ENCODE assay signal across 30 mouse cellular contexts in genomic region chr9:70665372-70666145, GRCm38 (mm10). TPM values are rescaled to one million over a fixed set of nuclear protein-coding genes. Genes with fewer than 3 reads are reported as not detected.
DNase-seq lines count a peak whose midpoint lies in the region; ATAC-seq and TF ChIP-seq lines count a peak whose summit lies in the region.
"Had no signal": no experiment of that assay in that cellular context is flagged by ENCODE, and none has a peak within 500 bp of the region (broad histone marks: within the 10 kb centered on the region; RNA-seq: fewer than 3 reads in every experiment).

No protein-coding gene starts in this region.

- no peaks in the 10 kb centered on the region; the same call in 1 of the 2 replicates for H3K36me3 ChIP-seq in liver, embryonic 13.5 days
- no peaks in the 10 kb centered on the region for H3K36me3 ChIP-seq in liver, embryonic 11.5 days (ENCODE audit: control insufficient read depth, insufficient read depth, low read length)
- no peaks in the 10 kb centered on the region for H3K36me3 ChIP-seq in forebrain, postnatal 0 days (ENCODE audit: insufficient read depth)
- H3K36me3 ChIP-seq: embryonic facial prominence, embryonic 13.5 days; heart, embryonic 12.5 days; hindbrain, embryonic 12.5 days; limb, embryonic 13.5 days; midbrain, embryonic 10.5 days; neural tube, embryonic 15.5 days; stomach, embryonic 15.5 days had no signal

- TF ChIP-seq POLR2A in cerebellum, adult 2 months (IDR thresholded peaks at IDR 0.05; ENCODE audit: borderline replicate concordance, insufficient read depth, low read length) = peak; percentile 22; the same call in 1 of the 2 replicates

- peak overlapping the region; percentile 4 for H3K27ac ChIP-seq in liver, embryonic 13.5 days
- no peak overlapping the region for H3K27ac ChIP-seq in liver, embryonic 11.5 days (ENCODE audit: low read depth, low read length)
- H3K27ac ChIP-seq in cerebellum, adult 2 months (ENCODE audit: insufficient read depth, low read length) = peak overlapping the region; percentile 98
- H3K27ac ChIP-seq in forebrain, postnatal 0 days (ENCODE audit: low read depth, low read length) = no peak overlapping the region
- H3K27ac ChIP-seq: embryonic facial prominence, embryonic 13.5 days; forebrain, embryonic 13.5 days; hindbrain, embryonic 12.5 days; layer of hippocampus, adult 2 months; limb, embryonic 13.5 days; midbrain, embryonic 10.5 days; neural tube, embryonic 15.5 days; stomach, embryonic 15.5 days had no signal

- no peaks in the 10 kb centered on the region for H3K27me3 ChIP-seq in liver, embryonic 13.5 days
- H3K27me3 ChIP-seq in liver, embryonic 11.5 days (replicated peaks; ENCODE audit: control insufficient read depth, insufficient read depth, low read length) = no peaks in the 10 kb centered on the region
- H3K27me3 ChIP-seq in cerebellum, adult 2 months (ENCODE audit: control insufficient read depth, insufficient read depth, low read length) = no peaks in the 10 kb centered on the region
- H3K27me3 ChIP-seq in forebrain, postnatal 0 days (ENCODE audit: insufficient read depth, low read length) = no peaks in the 10 kb centered on the region
- H3K27me3 ChIP-seq: CH12.LX; embryonic facial prominence, embryonic 13.5 days; forebrain, embryonic 13.5 days; heart, embryonic 12.5 days; hindbrain, embryonic 12.5 days; limb, embryonic 13.5 days; neural tube, embryonic 15.5 days; stomach, embryonic 15.5 days had no signal

- WGBS in liver, embryonic 13.5 days (ENCODE audit: insufficient replicate concordance) = 65% methylated on average over 16 of the region's 16 CpGs
- 70% methylated on average over 16 of the region's 16 CpGs for WGBS in liver, embryonic 11.5 days
- 11% methylated on average over 16 of the region's 16 CpGs for WGBS in cerebellum, adult 2 months
- WGBS in forebrain, postnatal 0 days = 75% methylated on average over 16 of the region's 16 CpGs

- DNase-seq in liver, embryonic 13.5 days = no peak
- DNase-seq in liver, embryonic 11.5 days (ENCODE audit: low spot score) = no peak
- DNase-seq in ZHBTc4 (ENCODE audit: low read depth, low spot score) = peak; percentile 38
- DNase-seq in cerebellum, adult 2 months = peak; percentile 96 to 98
- DNase-seq in cerebellum, postnatal 25 days = peak; percentile 95
- no peak for DNase-seq in gastrocnemius, postnatal 14 days
- no peak for DNase-seq in forebrain, postnatal 0 days
- no peak for DNase-seq in right cerebral cortex, adult 18-20 months
- DNase-seq: adrenal gland, postnatal 14 days; embryo, embryonic 11 days; gastrocnemius, postnatal 10 days; heart, adult 18-20 months; heart, postnatal 10 days; kidney, adult 2 months; kidney, postnatal 14 days; layer of hippocampus, postnatal 36 days; lung, adult 18-20 months; lung, postnatal 10 days; thymus, postnatal 25 days had no signal

- TF ChIP-seq CTCF in cerebellum, adult 2 months (IDR thresholded peaks at IDR 0.05; ENCODE audit: borderline replicate concordance, insufficient read depth, low read depth, low read length) = no peak; the same call in 1 of the 2 replicates
- TF ChIP-seq CTCF in forebrain, postnatal 0 days (IDR thresholded peaks at IDR 0.05; ENCODE audit: low read depth) = no peak

- no peak overlapping the region for H3K4me2 ChIP-seq in liver, embryonic 13.5 days
- no peak overlapping the region for H3K4me2 ChIP-seq in liver, embryonic 11.5 days
- no peak overlapping the region for H3K4me2 ChIP-seq in forebrain, postnatal 0 days (ENCODE audit: low read depth)
- H3K4me2 ChIP-seq: embryonic facial prominence, embryonic 13.5 days; forebrain, embryonic 13.5 days; heart, embryonic 12.5 days; hindbrain, embryonic 12.5 days; limb, embryonic 13.5 days; neural tube, embryonic 15.5 days; stomach, embryonic 15.5 days had no signal

- H3K4me1 ChIP-seq in liver, embryonic 13.5 days (replicated peaks) = peaks cover 46% of the 10 kb centered on the region
- H3K4me1 ChIP-seq in liver, embryonic 11.5 days (replicated peaks; ENCODE audit: control insufficient read depth, insufficient read depth, low read length) = peaks cover 10% of the 10 kb centered on the region
- H3K4me1 ChIP-seq in cerebellum, adult 2 months (ENCODE audit: control insufficient read depth, insufficient read depth, low read length) = peaks cover 20% of the 10 kb centered on the region
- H3K4me1 ChIP-seq in forebrain, postnatal 0 days (ENCODE audit: insufficient read depth) = no peaks in the 10 kb centered on the region
- H3K4me1 ChIP-seq: embryonic facial prominence, embryonic 13.5 days; forebrain, embryonic 13.5 days; hindbrain, embryonic 12.5 days; limb, embryonic 13.5 days; midbrain, embryonic 10.5 days; neural tube, embryonic 15.5 days; stomach, embryonic 15.5 days had no signal

- no peak for ATAC-seq in liver, embryonic 13.5 days (ENCODE audit: low read depth)
- ATAC-seq in liver, embryonic 11.5 days (replicated peaks; ENCODE audit: low FRiP score) = no peak
- no peak for ATAC-seq in forebrain, postnatal 0 days
- ATAC-seq: forebrain, embryonic 13.5 days had no signal

- peak overlapping the region; percentile 34; the same call in 1 of the 2 replicates for H3K9ac ChIP-seq in liver, embryonic 13.5 days
- no peak overlapping the region for H3K9ac ChIP-seq in liver, embryonic 11.5 days (ENCODE audit: low read depth, low read length)
- H3K9ac ChIP-seq in forebrain, postnatal 0 days = no peak overlapping the region
- H3K9ac ChIP-seq: embryonic facial prominence, embryonic 13.5 days; forebrain, embryonic 13.5 days; heart, embryonic 12.5 days; hindbrain, embryonic 12.5 days; limb, embryonic 13.5 days; neural tube, embryonic 15.5 days; stomach, embryonic 15.5 days had no signal

- H3K9me3 ChIP-seq in liver, embryonic 13.5 days (replicated peaks) = no peaks in the 10 kb centered on the region
- H3K9me3 ChIP-seq in liver, embryonic 11.5 days (ENCODE audit: control insufficient read depth, low read length) = no peaks in the 10 kb centered on the region
- no peaks in the 10 kb centered on the region for H3K9me3 ChIP-seq in forebrain, postnatal 0 days (ENCODE audit: low read length)
- H3K9me3 ChIP-seq: embryonic facial prominence, embryonic 13.5 days; forebrain, embryonic 13.5 days; heart, embryonic 12.5 days; hindbrain, embryonic 12.5 days; limb, embryonic 13.5 days; midbrain, embryonic 10.5 days; neural tube, embryonic 15.5 days; stomach, embryonic 15.5 days had no signal

- no peak overlapping the region for H3K4me3 ChIP-seq in liver, embryonic 13.5 days (replicated peaks)
- H3K4me3 ChIP-seq in liver, embryonic 11.5 days (ENCODE audit: low read depth, low read length) = no peak overlapping the region
- no peak overlapping the region for H3K4me3 ChIP-seq in cerebellum, adult 2 months (replicated peaks; ENCODE audit: insufficient read depth, low read depth, low read length)
- no peak overlapping the region for H3K4me3 ChIP-seq in forebrain, postnatal 0 days (ENCODE audit: low read depth, low read length)
- H3K4me3 ChIP-seq: embryonic facial prominence, embryonic 13.5 days; erythroblast, embryonic 14.5 days; forebrain, embryonic 13.5 days; heart, embryonic 12.5 days; hindbrain, embryonic 12.5 days; layer of hippocampus, adult 2 months; limb, embryonic 13.5 days; midbrain, embryonic 10.5 days; neural tube, embryonic 15.5 days; stomach, embryonic 15.5 days had no signal

- intact Hi-C loops in gastrocnemius, postnatal 14 days (cut with DNase I; ENCODE audit: low total_unique reads) = loop anchor here (5.0 kb wide), 1 partner anchor 412 kb away; no protein-coding TSS in a partner anchor

RNA-seq across cellular contexts. Expression of gene Mindy2, which starts 8.6 kb away (rescaled TPM):
- polyA plus RNA-seq in liver, embryonic 13.5 days (2015; fragmentation: Nextera tagmentation; extraction: Ambion mirVana) = 12.7 and 15.4 TPM in 2 replicates
- polyA plus RNA-seq in liver, embryonic 11.5 days (2014; fragmentation: Nextera tagmentation; extraction: Ambion mirVana) = 11.4 and 13.4 TPM in 2 replicates
- 58.4 and 67.3 TPM in 2 replicates for polyA plus RNA-seq in cerebellum, adult 2 months (2012; rRNA removed)
- 10 to 100 TPM; 12.3 to 14.4 TPM for total RNA-seq in gastrocnemius, postnatal 14 days (2021)
- total RNA-seq in forebrain, postnatal 0 days (2014; rRNA removed) = 33.9 and 37.3 TPM in 2 replicates
- 8.5 and 16.5 TPM in 2 replicates for polyA plus RNA-seq in forebrain, postnatal 0 days (2015; fragmentation: Nextera tagmentation; extraction: Ambion mirVana)

RNA-seq across cellular contexts. Expression of gene Gm10642, which starts 9.5 kb away (rescaled TPM):
- 0.71 and 1.0 TPM in 2 replicates for polyA plus RNA-seq in liver, embryonic 13.5 days (2015; fragmentation: Nextera tagmentation; extraction: Ambion mirVana)
- polyA plus RNA-seq in liver, embryonic 11.5 days (2014; fragmentation: Nextera tagmentation; extraction: Ambion mirVana) = 0.48 and 0.65 TPM in 2 replicates
- 1.4 and 1.5 TPM in 2 replicates for polyA plus RNA-seq in cerebellum, adult 2 months (2012; rRNA removed)
- under 1 TPM; 0.22 to 0.37 TPM for total RNA-seq in gastrocnemius, postnatal 14 days (2021)
- 1.4 TPM in 2 replicates for total RNA-seq in forebrain, postnatal 0 days (2014; rRNA removed)
- 1.4 and 1.5 TPM in 2 replicates for polyA plus RNA-seq in forebrain, postnatal 0 days (2015; fragmentation: Nextera tagmentation; extraction: Ambion mirVana)

RNA-seq across cellular contexts. Expression of gene Adam10, which starts 13.2 kb away (rescaled TPM):
- 73.6 and 91.4 TPM in 2 replicates for polyA plus RNA-seq in liver, embryonic 13.5 days (2015; fragmentation: Nextera tagmentation; extraction: Ambion mirVana)
- 74.2 and 82.2 TPM in 2 replicates for polyA plus RNA-seq in liver, embryonic 11.5 days (2014; fragmentation: Nextera tagmentation; extraction: Ambion mirVana)
- 44.9 and 47.7 TPM in 2 replicates for polyA plus RNA-seq in cerebellum, adult 2 months (2012; rRNA removed)
- 10 to 100 TPM; 26.4 to 35.9 TPM for total RNA-seq in gastrocnemius, postnatal 14 days (2021)
- 19.1 and 21.8 TPM in 2 replicates for total RNA-seq in forebrain, postnatal 0 days (2014; rRNA removed)
- 38.1 and 47.1 TPM in 2 replicates for polyA plus RNA-seq in forebrain, postnatal 0 days (2015; fragmentation: Nextera tagmentation; extraction: Ambion mirVana)

Comparison
In these comparisons a context has a peak if more than half of its experiments do, and no peak if none do; other contexts are left out.
1. H3K27ac ChIP-seq: peak in liver, embryonic 13.5 days (single experiment) and cerebellum, adult 2 months (single experiment); none in liver, embryonic 11.5 days (single experiment) and forebrain, postnatal 0 days (single experiment).
2. DNase-seq: peak in ZHBTc4 (single experiment), cerebellum, adult 2 months (2 of 2) and cerebellum, postnatal 25 days (2 of 2); none in liver, embryonic 13.5 days (single experiment), liver, embryonic 11.5 days (single experiment), gastrocnemius, postnatal 14 days (single experiment), forebrain, postnatal 0 days (single experiment) and right cerebral cortex, adult 18-20 months (single experiment).